Mouse (Mus musculus): ENCODE data around the gene Srsf1. TPM values are rescaled to one million over a fixed set of nuclear protein-coding genes. Genes with fewer than 3 reads are reported as not detected.

The Srsf1 gene
- polyA plus RNA-seq, 1 experiment = 350 TPM

DNA sequence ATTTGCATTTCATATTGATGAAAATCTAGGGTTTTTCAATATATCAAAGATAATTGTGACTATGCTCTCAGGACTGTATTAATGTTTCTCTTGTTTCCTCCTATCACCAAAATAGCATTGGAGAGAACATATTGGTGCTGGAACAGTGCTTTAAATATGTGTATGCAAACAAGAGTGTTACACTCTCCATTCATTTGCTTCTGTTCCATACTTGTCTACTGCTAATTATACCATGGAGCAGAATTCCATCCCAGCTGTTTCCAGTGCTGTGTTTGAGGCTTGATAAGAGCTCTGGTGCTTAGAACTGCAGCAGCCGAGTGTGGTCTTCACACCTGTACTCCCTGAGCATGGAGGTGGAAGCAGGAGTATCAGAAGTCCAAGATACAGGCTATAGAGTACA, 29.2 kb downstream of the Srsf1 start:
- Histone ChIP-seq H3K27ac (ENCODE audit: insufficient read depth, low read length) (no peak overlapping the region), H3K4me1 (ENCODE audit: control insufficient read depth, insufficient read depth, low read length) (peaks cover 9% of the 10 kb centered on the region), H3K27me3 (ENCODE audit: control insufficient read depth, insufficient read depth, low read length) (no peaks in the 10 kb centered on the region), H3K4me3 (replicated peaks; ENCODE audit: insufficient read depth, low read depth, low read length) (no peak overlapping the region)
- no peak for TF ChIP-seq POLR2A (IDR thresholded peaks at IDR 0.05; ENCODE audit: borderline replicate concordance, insufficient read depth, low read length)
- TF ChIP-seq CTCF (IDR thresholded peaks at IDR 0.05; ENCODE audit: borderline replicate concordance, insufficient read depth, low read depth, low read length) = no peak
- 82% methylated on average over 1 of the region's 1 CpGs for WGBS
- no peak for DNase-seq

DNA sequence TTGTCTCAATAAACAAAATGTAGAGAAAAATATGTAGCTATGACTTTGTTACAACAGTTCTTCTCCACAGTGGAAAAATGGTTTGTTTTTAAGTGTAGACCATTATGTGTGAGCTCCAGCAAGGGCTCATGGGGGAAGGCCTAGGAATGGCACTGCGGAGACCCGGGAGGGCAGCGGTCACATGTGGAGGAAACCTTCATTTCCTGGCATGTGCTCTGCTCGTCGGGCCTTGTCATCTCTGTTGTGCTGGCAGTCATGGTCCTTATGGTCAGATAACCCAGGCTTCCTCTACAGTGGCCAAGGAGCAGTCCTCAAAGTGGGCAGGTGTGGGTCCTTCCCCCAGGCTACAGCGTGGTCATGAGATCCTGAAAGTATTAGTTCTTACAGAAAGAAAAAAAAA, 36.5 kb downstream of the Srsf1 start:
- no peak for DNase-seq
- WGBS = 48% methylated on average over 6 of the region's 6 CpGs

DNA sequence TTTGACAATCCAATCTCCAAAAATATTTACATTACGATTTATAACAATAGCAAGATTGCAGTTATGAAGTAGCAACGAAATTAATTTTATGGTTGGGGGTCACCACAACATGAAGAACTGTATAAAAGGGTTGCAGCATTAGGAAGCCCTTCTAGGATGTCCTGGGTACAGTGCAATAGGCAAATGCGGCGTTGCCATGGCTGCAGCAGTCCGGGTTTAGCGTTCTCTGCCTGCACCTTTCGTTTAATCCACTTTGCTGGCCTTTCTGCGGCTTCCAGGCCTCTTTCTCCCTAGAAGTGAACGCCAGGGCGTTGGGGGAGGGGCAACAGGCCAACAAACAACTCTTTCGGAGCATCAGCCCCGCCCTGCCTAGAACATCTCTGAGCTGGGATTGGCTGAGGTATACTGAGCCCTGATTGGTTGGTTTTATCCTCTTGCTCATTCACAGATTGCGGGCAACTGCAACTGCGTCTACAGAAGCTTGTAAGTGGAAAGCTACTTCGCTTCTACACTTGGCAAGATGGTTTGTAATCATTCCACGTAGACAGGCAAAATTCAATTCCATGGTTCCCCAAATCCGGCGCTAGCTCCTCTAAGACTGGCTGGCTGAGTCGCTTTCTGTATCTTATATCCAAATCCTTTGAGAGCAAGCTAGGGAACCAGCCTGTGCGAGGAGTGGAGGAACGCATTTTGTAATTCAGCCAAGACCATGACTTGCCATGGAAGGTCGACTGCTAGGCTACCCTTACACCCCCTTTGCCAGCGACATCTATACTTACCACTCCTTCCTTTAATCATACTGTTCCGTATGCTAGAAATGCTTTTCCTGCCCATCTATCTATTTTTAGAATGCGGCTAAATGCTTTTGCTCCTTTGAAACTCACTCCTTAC, 39.8 kb downstream of the Srsf1 start:
- peak overlapping the region; percentile 61 for H3K4me3 ChIP-seq (replicated peaks; ENCODE audit: insufficient read depth, low read depth, low read length)
- WGBS = 5% methylated on average over 25 of the region's 25 CpGs
- H3K27me3 ChIP-seq (ENCODE audit: control insufficient read depth, insufficient read depth, low read length) = no peaks in the 10 kb centered on the region
- peak; percentile 94 to 97 for DNase-seq
- H3K4me1 ChIP-seq (ENCODE audit: control insufficient read depth, insufficient read depth, low read length) = no peaks in the 10 kb centered on the region
- H3K27ac ChIP-seq (ENCODE audit: insufficient read depth, low read length) = peak overlapping the region; percentile 40; the same call in 1 of the 2 replicates
- no peak for TF ChIP-seq CTCF (IDR thresholded peaks at IDR 0.05; ENCODE audit: borderline replicate concordance, insufficient read depth, low read depth, low read length)
- peak; percentile 55; the same call in 1 of the 2 replicates for TF ChIP-seq POLR2A (IDR thresholded peaks at IDR 0.05; ENCODE audit: borderline replicate concordance, insufficient read depth, low read length)

More for the DNA sequence above, 36.5 kb downstream of the Srsf1 start:
- Histone ChIP-seq H3K4me1 (ENCODE audit: control insufficient read depth, insufficient read depth, low read length) (no peaks in the 10 kb centered on the region), H3K4me3 (replicated peaks; ENCODE audit: insufficient read depth, low read depth, low read length) (no peak overlapping the region), H3K27me3 (ENCODE audit: control insufficient read depth, insufficient read depth, low read length) (no peaks in the 10 kb centered on the region), H3K27ac (ENCODE audit: insufficient read depth, low read length) (no peak overlapping the region)
- TF ChIP-seq CTCF (IDR thresholded peaks at IDR 0.05; ENCODE audit: borderline replicate concordance, insufficient read depth, low read depth, low read length) = no peak
- no peak for TF ChIP-seq POLR2A (IDR thresholded peaks at IDR 0.05; ENCODE audit: borderline replicate concordance, insufficient read depth, low read length)

DNA sequence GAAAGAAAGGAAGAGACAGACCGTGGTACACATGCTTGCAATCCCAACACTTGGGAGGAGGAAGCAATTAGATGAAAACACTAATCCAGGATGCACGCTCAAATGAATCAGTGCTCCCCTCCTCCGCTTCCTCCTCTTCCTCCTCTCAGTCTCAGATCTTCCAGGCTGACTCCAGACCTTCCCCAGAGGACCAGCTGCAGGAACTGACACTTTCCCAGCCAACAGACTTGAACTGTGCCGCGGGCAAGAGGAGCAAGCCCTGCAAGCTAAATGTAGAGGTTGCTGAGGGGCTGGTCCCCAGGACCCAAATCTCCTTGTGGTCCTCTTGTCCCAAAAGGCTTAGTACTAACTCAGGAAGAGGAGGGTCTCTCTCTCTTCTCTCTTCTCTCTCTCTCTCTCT, 42.0 kb downstream of the Srsf1 start:
- H3K27me3 ChIP-seq (ENCODE audit: control insufficient read depth, insufficient read depth, low read length) = no peaks in the 10 kb centered on the region
- WGBS = 61% methylated on average over 5 of the region's 5 CpGs

DNA sequence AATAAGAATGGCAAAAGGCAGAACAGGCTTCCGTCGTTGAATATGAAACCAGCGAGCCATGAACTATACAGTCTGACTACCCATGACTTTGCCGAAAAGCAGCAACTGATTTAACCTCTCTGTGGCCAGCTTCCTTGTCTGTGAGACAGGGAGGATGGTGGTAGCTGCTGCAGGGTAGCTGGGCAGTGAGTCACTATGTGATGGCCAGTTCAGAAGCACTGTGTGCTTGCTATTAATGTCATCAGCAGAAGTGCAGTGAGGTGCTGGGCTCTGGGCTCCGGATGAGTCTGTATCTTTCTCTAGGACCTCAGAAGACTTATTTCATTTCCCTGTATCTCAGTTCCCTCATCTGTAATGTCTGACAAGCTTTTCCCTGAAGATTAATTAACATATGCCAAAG, 43.1 kb downstream of the Srsf1 start:
- TF ChIP-seq POLR2A (IDR thresholded peaks at IDR 0.05; ENCODE audit: borderline replicate concordance, insufficient read depth, low read length) (no peak), CTCF (IDR thresholded peaks at IDR 0.05; ENCODE audit: borderline replicate concordance, insufficient read depth, low read depth, low read length) (no peak)
- H3K27ac ChIP-seq (ENCODE audit: insufficient read depth, low read length) = no peak overlapping the region
- DNase-seq = no peak
- no peak overlapping the region for H3K4me3 ChIP-seq (replicated peaks; ENCODE audit: insufficient read depth, low read depth, low read length)
- 55% methylated on average over 5 of the region's 5 CpGs for WGBS
- no peaks in the 10 kb centered on the region for H3K4me1 ChIP-seq (ENCODE audit: control insufficient read depth, insufficient read depth, low read length)
- H3K27me3 ChIP-seq (ENCODE audit: control insufficient read depth, insufficient read depth, low read length) = no peaks in the 10 kb centered on the region

More for the DNA sequence above, 42.0 kb downstream of the Srsf1 start:
- H3K4me1 ChIP-seq (ENCODE audit: control insufficient read depth, insufficient read depth, low read length) = no peaks in the 10 kb centered on the region
- H3K4me3 ChIP-seq (replicated peaks; ENCODE audit: insufficient read depth, low read depth, low read length) = no peak overlapping the region
- DNase-seq = no peak
- no peak overlapping the region for H3K27ac ChIP-seq (ENCODE audit: insufficient read depth, low read length)
- TF ChIP-seq POLR2A (IDR thresholded peaks at IDR 0.05; ENCODE audit: borderline replicate concordance, insufficient read depth, low read length) (no peak), CTCF (IDR thresholded peaks at IDR 0.05; ENCODE audit: borderline replicate concordance, insufficient read depth, low read depth, low read length) (no peak)

DNA sequence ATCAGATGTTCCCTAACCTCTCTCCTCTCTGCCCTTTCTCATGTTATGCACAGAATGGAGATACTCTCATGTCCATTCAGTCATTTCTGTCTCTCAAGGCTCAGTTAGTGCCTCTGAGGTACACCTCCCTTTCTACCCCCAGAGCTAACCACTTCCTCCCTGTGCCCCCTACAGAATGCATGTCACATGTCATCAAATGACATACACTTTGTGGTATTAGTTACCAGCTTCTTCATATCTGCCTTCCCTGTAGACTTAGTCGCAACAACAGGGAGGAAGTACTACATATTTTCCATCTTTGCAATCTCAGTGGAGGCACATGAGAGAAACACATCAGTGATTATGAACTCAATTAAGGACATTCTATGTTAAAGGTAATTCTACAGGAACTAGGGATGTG, 44.8 kb downstream of the Srsf1 start:
- no peaks in the 10 kb centered on the region for H3K27me3 ChIP-seq (ENCODE audit: control insufficient read depth, insufficient read depth, low read length)
- H3K4me3 ChIP-seq (replicated peaks; ENCODE audit: insufficient read depth, low read depth, low read length) = no peak overlapping the region
- DNase-seq = no peak
- 98% methylated on average over 1 of the region's 1 CpGs for WGBS
- H3K27ac ChIP-seq (ENCODE audit: insufficient read depth, low read length) = no peak overlapping the region
- TF ChIP-seq POLR2A (IDR thresholded peaks at IDR 0.05; ENCODE audit: borderline replicate concordance, insufficient read depth, low read length) = no peak
- TF ChIP-seq CTCF (IDR thresholded peaks at IDR 0.05; ENCODE audit: borderline replicate concordance, insufficient read depth, low read depth, low read length) = no peak
- H3K4me1 ChIP-seq (ENCODE audit: control insufficient read depth, insufficient read depth, low read length) = no peaks in the 10 kb centered on the region

DNA sequence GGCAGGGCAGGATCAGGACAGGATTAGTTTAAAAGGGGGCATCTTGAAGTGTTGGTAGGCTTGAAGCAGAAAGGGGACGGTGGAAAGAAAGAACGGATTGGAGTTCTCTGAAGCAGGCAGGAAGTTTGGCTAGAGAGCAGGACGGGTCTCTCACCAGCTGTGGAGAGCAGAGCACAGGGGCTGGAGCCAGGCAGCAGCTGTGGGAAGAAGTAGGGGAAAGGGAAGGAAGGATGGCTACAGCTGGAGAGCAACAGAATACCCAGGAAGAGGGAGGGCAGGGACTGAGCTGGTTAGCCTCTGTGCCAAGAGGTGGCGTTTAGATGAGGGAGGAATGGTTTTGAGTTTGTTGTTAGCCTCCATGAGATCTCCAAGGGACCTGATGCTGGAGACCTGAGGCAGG, 50.0 kb downstream of the Srsf1 start:
- no peaks in the 10 kb centered on the region for H3K27me3 ChIP-seq (ENCODE audit: control insufficient read depth, insufficient read depth, low read length)

More for the DNA sequence above, 50.0 kb downstream of the Srsf1 start:
- TF ChIP-seq CTCF (IDR thresholded peaks at IDR 0.05; ENCODE audit: borderline replicate concordance, insufficient read depth, low read depth, low read length) = no peak
- no peak for TF ChIP-seq POLR2A (IDR thresholded peaks at IDR 0.05; ENCODE audit: borderline replicate concordance, insufficient read depth, low read length)
- Histone ChIP-seq H3K4me3 (replicated peaks; ENCODE audit: insufficient read depth, low read depth, low read length) (no peak overlapping the region), H3K27ac (ENCODE audit: insufficient read depth, low read length) (0 out of 2 replicates have a peak overlapping the region, but pooled peaks have one; percentile 11), H3K4me1 (ENCODE audit: control insufficient read depth, insufficient read depth, low read length) (no peaks in the 10 kb centered on the region)
- WGBS = 41% methylated on average over 4 of the region's 4 CpGs
- DNase-seq = no peak

Measured in cerebellum, adult 2 months (tissue).